Mouse (Mus musculus): ENCODE measurements around the gene Epn3. TPM values are rescaled to one million over a fixed set of nuclear protein-coding genes. Genes with fewer than 3 reads are reported as not detected.

The Epn3 gene
- total RNA-seq, 1 experiment from 2014 or later: 0.20 TPM

- no peak for ATAC-seq (replicated peaks in 1 of 2; ENCODE audit: insufficient read depth in 1 of 2, low FRiP score in 2 of 2, low TSS enrichment in 1 of 2, low read depth in 1 of 2, poor library complexity in 2 of 2, severe bottlenecking in 2 of 2)
Observed at GRCm38 (mm10) chr11:94475722-94476121, 24.1 kb downstream of the Epn3 start.

- ATAC-seq (replicated peaks in 1 of 2; ENCODE audit: insufficient read depth in 1 of 2, low FRiP score in 2 of 2, low TSS enrichment in 1 of 2, low read depth in 1 of 2, poor library complexity in 2 of 2, severe bottlenecking in 2 of 2): no peak
Observed at GRCm38 (mm10) chr11:94474544-94474910, 25.2 kb downstream of the Epn3 start.

- peak; percentile 68 to 85 for ATAC-seq (replicated peaks in 1 of 2; ENCODE audit: insufficient read depth in 1 of 2, low FRiP score in 2 of 2, low TSS enrichment in 1 of 2, low read depth in 1 of 2, poor library complexity in 2 of 2, severe bottlenecking in 2 of 2)
Observed at GRCm38 (mm10) chr11:94473707-94474543, 25.8 kb downstream of the Epn3 start, which contains the start of gene Cacna1g. Gene Cacna1g (minus strand): TSS chr11:94474198.

- ATAC-seq (replicated peaks in 1 of 2; ENCODE audit: insufficient read depth in 1 of 2, low FRiP score in 2 of 2, low TSS enrichment in 1 of 2, low read depth in 1 of 2, poor library complexity in 2 of 2, severe bottlenecking in 2 of 2): no peak
Observed at GRCm38 (mm10) chr11:94472916-94473706, 26.7 kb downstream of the Epn3 start.

- peak in 1 of 2 experiments; percentile 13; a peak in 2 of 4 replicates for ATAC-seq (replicated peaks in 1 of 2; ENCODE audit: insufficient read depth in 1 of 2, low FRiP score in 2 of 2, low TSS enrichment in 1 of 2, low read depth in 1 of 2, poor library complexity in 2 of 2, severe bottlenecking in 2 of 2)
Observed at GRCm38 (mm10) chr11:94472585-94472915, 27.2 kb downstream of the Epn3 start.

- ATAC-seq (replicated peaks in 1 of 2; ENCODE audit: insufficient read depth in 1 of 2, low FRiP score in 2 of 2, low TSS enrichment in 1 of 2, low read depth in 1 of 2, poor library complexity in 2 of 2, severe bottlenecking in 2 of 2): no peak
Observed at GRCm38 (mm10) chr11:94471740-94472584, 27.8 kb downstream of the Epn3 start.

GRCm38 (mm10) chr11:94470391-94470790 is 29.4 kb downstream of the Epn3 start:
- ATAC-seq (replicated peaks in 1 of 2; ENCODE audit: insufficient read depth in 1 of 2, low FRiP score in 2 of 2, low TSS enrichment in 1 of 2, low read depth in 1 of 2, poor library complexity in 2 of 2, severe bottlenecking in 2 of 2): no peak

GRCm38 (mm10) chr11:94469136-94470064 is 30.4 kb downstream of the Epn3 start:
- no peak for ATAC-seq (replicated peaks in 1 of 2; ENCODE audit: insufficient read depth in 1 of 2, low FRiP score in 2 of 2, low TSS enrichment in 1 of 2, low read depth in 1 of 2, poor library complexity in 2 of 2, severe bottlenecking in 2 of 2)

GRCm38 (mm10) chr11:94468582-94469064 is 31.2 kb downstream of the Epn3 start:
- no peak for ATAC-seq (replicated peaks in 1 of 2; ENCODE audit: insufficient read depth in 1 of 2, low FRiP score in 2 of 2, low TSS enrichment in 1 of 2, low read depth in 1 of 2, poor library complexity in 2 of 2, severe bottlenecking in 2 of 2)

GRCm38 (mm10) chr11:94466333-94466855 is 33.4 kb downstream of the Epn3 start:
- ATAC-seq (replicated peaks in 1 of 2; ENCODE audit: insufficient read depth in 1 of 2, low FRiP score in 2 of 2, low TSS enrichment in 1 of 2, low read depth in 1 of 2, poor library complexity in 2 of 2, severe bottlenecking in 2 of 2): no peak

GRCm38 (mm10) chr11:94464170-94464569 is 35.6 kb downstream of the Epn3 start:
- ATAC-seq (replicated peaks in 1 of 2; ENCODE audit: insufficient read depth in 1 of 2, low FRiP score in 2 of 2, low TSS enrichment in 1 of 2, low read depth in 1 of 2, poor library complexity in 2 of 2, severe bottlenecking in 2 of 2): no peak

- no peak for ATAC-seq (replicated peaks in 1 of 2; ENCODE audit: insufficient read depth in 1 of 2, low FRiP score in 2 of 2, low TSS enrichment in 1 of 2, low read depth in 1 of 2, poor library complexity in 2 of 2, severe bottlenecking in 2 of 2)
Observed at GRCm38 (mm10) chr11:94461856-94462255, 37.9 kb downstream of the Epn3 start.

GRCm38 (mm10) chr11:94457001-94457400 is 42.8 kb downstream of the Epn3 start:
- ATAC-seq (replicated peaks in 1 of 2; ENCODE audit: insufficient read depth in 1 of 2, low FRiP score in 2 of 2, low TSS enrichment in 1 of 2, low read depth in 1 of 2, poor library complexity in 2 of 2, severe bottlenecking in 2 of 2): no peak

- ATAC-seq (replicated peaks in 1 of 2; ENCODE audit: insufficient read depth in 1 of 2, low FRiP score in 2 of 2, low TSS enrichment in 1 of 2, low read depth in 1 of 2, poor library complexity in 2 of 2, severe bottlenecking in 2 of 2): no peak
Observed at GRCm38 (mm10) chr11:94456347-94456746, 43.4 kb downstream of the Epn3 start.

- no peak for ATAC-seq (replicated peaks in 1 of 2; ENCODE audit: insufficient read depth in 1 of 2, low FRiP score in 2 of 2, low TSS enrichment in 1 of 2, low read depth in 1 of 2, poor library complexity in 2 of 2, severe bottlenecking in 2 of 2)
Observed at GRCm38 (mm10) chr11:94455161-94455820, 44.5 kb downstream of the Epn3 start.

GRCm38 (mm10) chr11:94454756-94455155 is 45.0 kb downstream of the Epn3 start:
- ATAC-seq (replicated peaks in 1 of 2; ENCODE audit: insufficient read depth in 1 of 2, low FRiP score in 2 of 2, low TSS enrichment in 1 of 2, low read depth in 1 of 2, poor library complexity in 2 of 2, severe bottlenecking in 2 of 2): no peak
